Mouse (Mus musculus) liver, embryonic 14.5 days (tissue): ENCODE data around the gene Asna1.

ENCODE experiments used
- CTCF ChIP-seq: IDR thresholded peaks from 2 replicates; pipeline ENCODE4 v1.5.1; 2016; ENCODE audit warnings: antibody characterized with exemption, low read depth, control low read depth
- EP300 ChIP-seq: IDR thresholded peaks from 2 replicates; pipeline ENCODE4 v1.6.1; 2016; ENCODE audit warnings: antibody characterized with exemption, low read depth

GRCm38 (mm10) chr8:85073041-85073612, 48.0 kb upstream of the Asna1 start:
- no peak for TF ChIP-seq CTCF
- TF ChIP-seq EP300, result no peak
